8 mouse cellular contexts compared by ENCODE assay signal in the genomic region with DNA sequence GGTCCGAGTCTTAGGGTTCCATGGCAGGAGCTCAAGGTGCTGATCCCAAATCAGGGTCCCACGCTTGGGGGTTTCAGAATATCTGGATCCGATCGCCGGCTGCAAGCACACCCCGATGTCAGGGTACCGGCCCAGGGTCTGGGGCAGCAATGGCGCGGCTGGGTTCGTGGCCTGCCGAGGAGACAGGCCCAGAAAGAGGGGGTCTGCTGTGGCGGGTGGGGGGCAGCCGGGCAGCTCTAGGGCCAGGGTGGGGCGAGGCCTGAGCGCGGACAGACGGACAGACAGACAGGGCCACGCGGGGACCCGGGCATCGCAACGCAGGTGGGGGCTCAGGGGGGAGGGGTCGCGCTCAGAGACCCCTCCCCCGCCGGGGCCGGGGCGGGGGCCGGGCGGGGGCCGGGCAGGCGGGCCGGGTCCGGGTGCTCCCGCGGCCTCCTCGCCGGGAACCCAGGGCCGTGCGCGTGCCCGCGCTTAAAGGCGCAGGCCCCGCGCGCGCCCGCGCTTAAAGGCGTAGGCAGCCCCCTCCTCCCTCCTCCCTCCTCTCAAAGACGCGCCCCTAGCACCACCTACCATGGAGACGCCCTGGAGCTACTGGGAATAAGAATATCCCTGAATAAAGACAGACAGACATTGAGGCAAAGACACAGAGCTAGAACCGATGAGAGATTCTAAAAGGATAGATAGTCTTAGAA. TPM values are rescaled to one million over a fixed set of nuclear protein-coding genes. Genes with fewer than 3 reads are reported as not detected.
DNase-seq lines count a peak whose midpoint lies in the region; ATAC-seq and TF ChIP-seq lines count a peak whose summit lies in the region.

A gene (minus strand): TSS at position 121 of the 692 bp plus-strand sequence.

- peaks cover 2% of the 10 kb centered on the region for H3K27me3 ChIP-seq in testis, adult 2 months (ENCODE audit: control insufficient read depth, insufficient read depth, low read length)
- H3K27me3 ChIP-seq in heart, embryonic 11.5 days (ENCODE audit: control insufficient read depth, insufficient read depth, low read length): peaks cover 26% of the 10 kb centered on the region
- H3K27me3 ChIP-seq in liver, embryonic 16.5 days (ENCODE audit: control insufficient read depth, insufficient read depth, low read depth, low read length): peaks cover 11% of the 10 kb centered on the region; the same call in 1 of the 2 replicates

- 1% methylated on average over 38 of the region's 55 CpGs for WGBS in heart, embryonic 11.5 days (ENCODE audit: insufficient replicate concordance)
- 2% methylated on average over 43 of the region's 55 CpGs for WGBS in liver, embryonic 16.5 days (ENCODE audit: insufficient replicate concordance)

- no peak for DNase-seq in testis, postnatal 14 days (ENCODE audit: low spot score)
- DNase-seq in embryo, embryonic 10 days (ENCODE audit: low spot score): peak; percentile 91
- DNase-seq in layer of hippocampus, adult 18-20 months (ENCODE audit: low spot score in 2 of 2): peak in 1 of 2 experiments; percentile 80
- peak; percentile 68 for DNase-seq in right cerebral cortex, adult 2 months (ENCODE audit: low spot score in 2 of 2)
- no peak for DNase-seq in thymus, postnatal 36 days

- TF ChIP-seq CTCF in testis, adult 2 months (IDR thresholded peaks at IDR 0.05; ENCODE audit: control insufficient read depth, insufficient read depth, insufficient replicate concordance, low read depth, low read length): no peak

- no peak within 1 kb of the TSS for H3K27ac ChIP-seq in testis, adult 2 months (ENCODE audit: control insufficient read depth, insufficient read depth, low read depth, low read length)
- no peak within 1 kb of the TSS for H3K27ac ChIP-seq in heart, embryonic 11.5 days (ENCODE audit: low read depth, low read length)
- H3K27ac ChIP-seq in liver, embryonic 16.5 days (ENCODE audit: low read length): no peak within 1 kb of the TSS

- peak within 1 kb of the TSS; percentile 83 for H3K9ac ChIP-seq in heart, embryonic 11.5 days (ENCODE audit: low read depth, low read length)
- peak within 1 kb of the TSS; percentile 54 for H3K9ac ChIP-seq in liver, embryonic 16.5 days (ENCODE audit: low read depth, low read length)

- TF ChIP-seq POLR2A in testis, adult 2 months (IDR thresholded peaks at IDR 0.05; ENCODE audit: control insufficient read depth, low read depth, low read length): no peak

- H3K4me2 ChIP-seq in heart, embryonic 11.5 days: peak within 1 kb of the TSS; percentile 88
- peak within 1 kb of the TSS; percentile 50 for H3K4me2 ChIP-seq in liver, embryonic 16.5 days (ENCODE audit: low read depth, low read length)

- peaks cover 15% of the 10 kb centered on the region for H3K4me1 ChIP-seq in testis, adult 2 months (ENCODE audit: control insufficient read depth, insufficient read depth, low read length)
- H3K4me1 ChIP-seq in heart, embryonic 11.5 days (ENCODE audit: control insufficient read depth, insufficient read depth, low read length): no peaks in the 10 kb centered on the region; the same call in 1 of the 2 replicates
- no peaks in the 10 kb centered on the region; the same call in 1 of the 2 replicates for H3K4me1 ChIP-seq in liver, embryonic 16.5 days (ENCODE audit: control insufficient read depth, low read depth, low read length)

- no peaks in the 10 kb centered on the region for H3K36me3 ChIP-seq in testis, adult 2 months (ENCODE audit: control insufficient read depth, insufficient read depth, low read length)
- no peaks in the 10 kb centered on the region; the same call in 1 of the 2 replicates for H3K36me3 ChIP-seq in heart, embryonic 11.5 days (ENCODE audit: control insufficient read depth, insufficient read depth, low read length)
- no peaks in the 10 kb centered on the region for H3K36me3 ChIP-seq in liver, embryonic 16.5 days (ENCODE audit: control insufficient read depth, insufficient read depth)

- peak within 1 kb of the TSS; percentile 37 for H3K4me3 ChIP-seq in testis, adult 2 months (ENCODE audit: control insufficient read depth, low read depth, low read length)
- peak within 1 kb of the TSS; percentile 65 for H3K4me3 ChIP-seq in heart, embryonic 11.5 days (ENCODE audit: low read depth, low read length)
- H3K4me3 ChIP-seq in liver, embryonic 16.5 days (ENCODE audit: low read depth, low read length): peak within 1 kb of the TSS; percentile 58

- no peak for ATAC-seq in heart, embryonic 11.5 days (replicated peaks; ENCODE audit: insufficient number of reproducible peaks, low FRiP score, low TSS enrichment)
- peak; percentile 44 for ATAC-seq in liver, embryonic 16.5 days (ENCODE audit: low read depth)

- no peaks in the 10 kb centered on the region for H3K9me3 ChIP-seq in heart, embryonic 11.5 days (replicated peaks; ENCODE audit: control insufficient read depth, low read length)
- no peaks in the 10 kb centered on the region for H3K9me3 ChIP-seq in liver, embryonic 16.5 days (replicated peaks; ENCODE audit: control insufficient read depth, low read length)

RNA-seq across cellular contexts. Expression of the gene that starts here (rescaled TPM):
- 0.27 and 0.35 TPM in 2 replicates for polyA plus RNA-seq in testis, adult 2 months (2012; rRNA removed)
- polyA plus RNA-seq in heart, embryonic 11.5 days (2014; fragmentation: Nextera tagmentation; extraction: Ambion mirVana): 1.4 and 1.5 TPM in 2 replicates
- 10 to 100 TPM; 29.9 to 32.6 TPM for total RNA-seq in layer of hippocampus, adult 18-20 months (2021)
- 2.0 and 2.1 TPM in 2 replicates for polyA plus RNA-seq in liver, embryonic 16.5 days (2015; fragmentation: Nextera tagmentation; extraction: Ambion mirVana)

Comparison
In these comparisons a context has a peak if more than half of its experiments do, and no peak if none do; other contexts are left out.
1. DNase-seq: peak in embryo, embryonic 10 days (single experiment) and right cerebral cortex, adult 2 months (2 of 2); none in testis, postnatal 14 days (single experiment) and thymus, postnatal 36 days (0 of 2).
2. Peak in every context shown above with its lines, with median percentiles within 50 percentile points of each other: H3K4me3 ChIP-seq.